Mouse (Mus musculus): Measurements from ENCODE around the gene Brox. TPM values are rescaled to one million over a fixed set of nuclear protein-coding genes. Genes with fewer than 3 reads are reported as not detected.

Brox gene
- polyA plus RNA-seq, 1 experiment from 2014 or later: 78.6 TPM

- no peak for ATAC-seq
- Histone ChIP-seq H3K9me3 (replicated peaks) (no peaks in the 10 kb centered on the region), H3K4me1 (no peaks in the 10 kb centered on the region), H3K27me3 (no peaks in the 10 kb centered on the region), H3K36me3 (ENCODE audit: poor library complexity, severe bottlenecking) (no peaks in the 10 kb centered on the region), H3K4me2 (no peak overlapping the region), H3K27ac (no peak overlapping the region), H3K4me3 (no peak overlapping the region), H3K9ac (no peak overlapping the region)
- WGBS: 71% methylated on average over 14 of the region's 14 CpGs
These were observed 31.1 kb downstream of the Brox start for GRCm38 (mm10) chr1:183265921-183266467.

- ATAC-seq: no peak
- Histone ChIP-seq H3K9ac (no peak overlapping the region), H3K4me2 (no peak overlapping the region), H3K27ac (no peak overlapping the region), H3K36me3 (ENCODE audit: poor library complexity, severe bottlenecking) (no peaks in the 10 kb centered on the region), H3K4me1 (no peaks in the 10 kb centered on the region), H3K9me3 (replicated peaks) (no peaks in the 10 kb centered on the region), H3K4me3 (no peak overlapping the region), H3K27me3 (no peaks in the 10 kb centered on the region)
- 73% methylated on average over 13 of the region's 13 CpGs for WGBS
These were observed 32.7 kb downstream of the Brox start for GRCm38 (mm10) chr1:183264145-183265008.

DNA sequence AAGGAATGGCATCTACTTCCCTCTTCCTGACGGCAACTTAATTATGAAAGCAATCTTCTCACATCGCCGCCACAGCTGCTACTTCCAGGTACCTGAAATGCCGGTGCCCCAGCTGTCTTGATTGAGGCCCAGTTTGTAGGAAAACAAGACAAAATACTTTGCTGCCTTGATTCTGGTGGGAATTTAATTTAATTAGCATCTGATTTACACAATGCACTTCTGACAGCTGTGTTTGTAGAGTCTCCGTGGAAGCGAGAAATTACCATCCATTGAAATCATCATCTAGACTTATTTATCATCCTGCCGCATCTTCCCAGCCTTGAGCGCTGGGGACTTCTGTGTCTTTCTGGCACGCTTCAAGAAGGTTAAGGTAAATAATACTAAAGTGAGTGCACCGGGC lies 44.5 kb downstream of the Brox start:
- Histone ChIP-seq H3K9me3 (replicated peaks) (no peaks in the 10 kb centered on the region), H3K4me1 (peaks cover 3% of the 10 kb centered on the region; the same call in 1 of the 2 replicates), H3K36me3 (ENCODE audit: poor library complexity, severe bottlenecking) (no peaks in the 10 kb centered on the region), H3K27ac (0 out of 2 replicates have a peak overlapping the region, but pooled peaks have one; percentile 1), H3K9ac (no peak overlapping the region), H3K27me3 (no peaks in the 10 kb centered on the region), H3K4me3 (no peak overlapping the region), H3K4me2 (no peak overlapping the region)
- no peak for ATAC-seq
- WGBS: 53% methylated on average over 10 of the region's 10 CpGs

- 70% methylated on average over 2 of the region's 2 CpGs for WGBS
- Histone ChIP-seq H3K4me3 (no peak overlapping the region), H3K27ac (no peak overlapping the region), H3K36me3 (ENCODE audit: poor library complexity, severe bottlenecking) (no peaks in the 10 kb centered on the region), H3K9ac (no peak overlapping the region), H3K9me3 (replicated peaks) (no peaks in the 10 kb centered on the region), H3K4me2 (no peak overlapping the region), H3K4me1 (peaks cover 7% of the 10 kb centered on the region; the same call in 1 of the 2 replicates), H3K27me3 (no peaks in the 10 kb centered on the region)
- no peak for ATAC-seq
These were observed 45.3 kb downstream of the Brox start for GRCm38 (mm10) chr1:183251818-183252217.

- WGBS: 75% methylated on average over 4 of the region's 4 CpGs
- no peak for ATAC-seq
- Histone ChIP-seq H3K9ac (no peak overlapping the region), H3K4me2 (no peak overlapping the region), H3K4me1 (peaks cover 7% of the 10 kb centered on the region; the same call in 1 of the 2 replicates), H3K4me3 (no peak overlapping the region), H3K9me3 (replicated peaks) (no peaks in the 10 kb centered on the region), H3K27me3 (no peaks in the 10 kb centered on the region), H3K36me3 (ENCODE audit: poor library complexity, severe bottlenecking) (no peaks in the 10 kb centered on the region), H3K27ac (no peak overlapping the region)
These were observed 46.5 kb downstream of the Brox start for GRCm38 (mm10) chr1:183250612-183251011.

DNA sequence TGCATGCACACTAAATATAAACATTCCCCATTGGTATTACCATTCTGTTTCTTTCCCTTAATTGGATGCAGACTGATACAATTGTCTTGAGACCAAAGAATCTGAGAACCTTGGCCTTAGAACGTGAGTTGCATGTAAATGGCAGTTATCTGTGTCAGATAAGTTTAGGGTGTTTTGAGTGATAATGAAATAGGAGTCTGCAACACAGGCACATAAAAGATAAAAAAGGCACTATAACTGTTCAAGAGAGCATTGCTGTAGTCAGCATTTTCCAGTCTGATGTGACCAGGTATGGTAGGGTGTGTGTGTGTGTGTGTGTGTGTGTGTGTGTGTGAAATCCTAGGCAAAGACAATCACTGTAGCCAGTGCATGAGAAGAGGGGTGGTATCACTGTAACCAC lies 48.9 kb downstream of the Brox start:
- H3K4me2 ChIP-seq: no peak overlapping the region
- 47% methylated on average over 1 of the region's 1 CpGs for WGBS
- H3K9ac ChIP-seq: no peak overlapping the region
- no peaks in the 10 kb centered on the region for H3K27me3 ChIP-seq
- H3K9me3 ChIP-seq (replicated peaks): no peaks in the 10 kb centered on the region
- no peaks in the 10 kb centered on the region for H3K36me3 ChIP-seq (ENCODE audit: poor library complexity, severe bottlenecking)
- ATAC-seq: no peak
- H3K4me1 ChIP-seq: peaks cover 7% of the 10 kb centered on the region; the same call in 1 of the 2 replicates
- no peak overlapping the region for H3K4me3 ChIP-seq
- H3K27ac ChIP-seq: no peak overlapping the region

DNA sequence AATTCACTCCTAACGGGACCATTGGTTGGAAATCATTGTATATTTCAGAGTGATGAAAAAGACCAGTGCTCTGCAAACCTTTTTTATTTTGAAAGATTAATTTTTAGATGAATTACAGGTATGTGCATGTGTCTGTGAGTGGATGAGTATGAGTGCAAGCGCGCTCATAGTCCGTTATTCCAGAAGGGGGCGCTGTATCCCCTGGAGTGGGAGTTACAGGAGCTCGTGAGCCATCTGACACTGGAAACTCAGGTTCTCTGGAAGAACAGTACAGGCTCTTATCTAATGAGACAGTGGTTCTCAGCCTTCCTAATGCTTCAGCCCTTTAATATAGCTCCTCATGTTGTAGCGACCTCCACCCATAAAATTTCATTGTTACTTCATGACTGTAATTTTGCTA lies 53.8 kb downstream of the Brox start:
- no peak overlapping the region for H3K9ac ChIP-seq
- no peak overlapping the region for H3K27ac ChIP-seq
- H3K4me2 ChIP-seq: no peak overlapping the region
- no peaks in the 10 kb centered on the region for H3K36me3 ChIP-seq (ENCODE audit: poor library complexity, severe bottlenecking)
- no peaks in the 10 kb centered on the region for H3K9me3 ChIP-seq (replicated peaks)
- no peak overlapping the region for H3K4me3 ChIP-seq
- H3K27me3 ChIP-seq: peaks cover 5% of the 10 kb centered on the region; the same call in 1 of the 2 replicates
- WGBS: 70% methylated on average over 7 of the region's 7 CpGs
- no peak for ATAC-seq
- H3K4me1 ChIP-seq: 0 out of 2 replicates have a peak, but pooled peaks cover 4% of the 10 kb centered on the region

GRCm38 (mm10) chr1:183237901-183238300 lies 59.2 kb downstream of the Brox start:
- Histone ChIP-seq H3K4me1 (no peaks in the 10 kb centered on the region), H3K9ac (no peak overlapping the region), H3K9me3 (replicated peaks) (no peaks in the 10 kb centered on the region), H3K27ac (no peak overlapping the region), H3K4me2 (no peak overlapping the region), H3K27me3 (peaks cover 5% of the 10 kb centered on the region; the same call in 1 of the 2 replicates), H3K36me3 (ENCODE audit: poor library complexity, severe bottlenecking) (no peaks in the 10 kb centered on the region), H3K4me3 (no peak overlapping the region)
- 29% methylated on average over 2 of the region's 2 CpGs for WGBS
- ATAC-seq: no peak

DNA sequence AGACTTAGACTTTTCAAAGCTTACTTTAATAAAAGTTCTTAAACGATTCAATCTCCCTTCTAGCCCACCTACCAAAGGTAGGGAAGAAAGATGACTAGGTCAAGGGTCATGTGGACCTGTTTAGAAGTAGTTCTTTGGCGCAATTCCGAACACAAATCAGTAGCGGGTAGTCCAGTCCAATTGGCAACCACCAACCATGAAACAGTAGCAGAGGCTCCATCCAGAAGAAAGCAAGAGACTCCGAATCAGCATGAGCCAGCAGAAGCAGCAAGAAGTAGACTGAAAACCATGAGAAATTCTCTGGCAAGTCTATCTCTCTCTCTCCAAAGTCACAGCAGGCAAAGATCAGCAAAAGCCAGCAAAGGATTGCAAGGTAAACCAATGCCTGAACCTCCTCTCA lies 60.6 kb downstream of the Brox start:
- Histone ChIP-seq H3K27me3 (peaks cover 5% of the 10 kb centered on the region; the same call in 1 of the 2 replicates), H3K4me2 (no peak overlapping the region), H3K36me3 (ENCODE audit: poor library complexity, severe bottlenecking) (no peaks in the 10 kb centered on the region), H3K4me3 (no peak overlapping the region), H3K4me1 (no peaks in the 10 kb centered on the region), H3K9ac (no peak overlapping the region), H3K27ac (no peak overlapping the region), H3K9me3 (replicated peaks) (no peaks in the 10 kb centered on the region)
- no peak for ATAC-seq
- 93% methylated on average over 5 of the region's 5 CpGs for WGBS

- Histone ChIP-seq H3K36me3 (ENCODE audit: poor library complexity, severe bottlenecking) (no peaks in the 10 kb centered on the region), H3K27me3 (no peaks in the 10 kb centered on the region), H3K4me2 (no peak overlapping the region), H3K4me3 (no peak overlapping the region), H3K9ac (no peak overlapping the region), H3K9me3 (replicated peaks) (no peaks in the 10 kb centered on the region), H3K27ac (no peak overlapping the region), H3K4me1 (0 out of 2 replicates have a peak, but pooled peaks cover 2% of the 10 kb centered on the region)
- ATAC-seq: no peak
- WGBS: 75% methylated on average over 11 of the region's 11 CpGs
These were observed 63.3 kb downstream of the Brox start for GRCm38 (mm10) chr1:183233679-183234174.

GRCm38 (mm10) chr1:183232985-183233678 lies 63.9 kb downstream of the Brox start:
- H3K4me1 ChIP-seq: 0 out of 2 replicates have a peak, but pooled peaks cover 5% of the 10 kb centered on the region
- H3K9me3 ChIP-seq (replicated peaks): no peaks in the 10 kb centered on the region
- no peak for ATAC-seq
- no peaks in the 10 kb centered on the region for H3K36me3 ChIP-seq (ENCODE audit: poor library complexity, severe bottlenecking)
- no peak overlapping the region for H3K4me2 ChIP-seq
- WGBS: 78% methylated on average over 7 of the region's 7 CpGs
- H3K9ac ChIP-seq: no peak overlapping the region
- no peaks in the 10 kb centered on the region for H3K27me3 ChIP-seq
- H3K27ac ChIP-seq: no peak overlapping the region
- H3K4me3 ChIP-seq: no peak overlapping the region

DNA sequence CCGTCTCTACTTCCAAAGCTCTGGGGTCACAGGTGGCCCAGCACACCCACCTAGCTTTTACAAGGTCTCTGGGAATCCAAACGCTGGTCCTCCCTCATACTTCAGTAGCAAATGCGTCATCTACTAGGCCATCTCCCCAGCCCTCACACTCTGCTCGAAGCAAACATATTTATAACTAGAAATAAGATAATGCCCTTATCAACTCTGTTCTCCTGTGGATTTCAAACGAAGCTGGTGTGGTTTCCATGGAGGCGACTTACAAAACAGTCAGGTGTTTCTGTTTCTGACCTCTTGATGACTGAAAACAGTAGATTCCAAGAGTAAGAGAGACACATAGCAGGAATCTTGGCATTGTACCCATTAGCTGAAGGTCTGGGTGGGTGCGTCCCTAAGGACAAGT lies 69.6 kb downstream of the Brox start:
- Histone ChIP-seq H3K4me3 (no peak overlapping the region), H3K4me2 (no peak overlapping the region), H3K27me3 (no peaks in the 10 kb centered on the region), H3K27ac (no peak overlapping the region), H3K9ac (no peak overlapping the region), H3K36me3 (ENCODE audit: poor library complexity, severe bottlenecking) (no peaks in the 10 kb centered on the region), H3K4me1 (0 out of 2 replicates have a peak, but pooled peaks cover 5% of the 10 kb centered on the region), H3K9me3 (replicated peaks) (no peaks in the 10 kb centered on the region)
- 86% methylated on average over 7 of the region's 7 CpGs for whole genome bisulfite sequencing
- no peak for ATAC-seq

All from forebrain, embryonic 13.5 days (tissue).